Mouse (Mus musculus) olfactory bulb, adult 2 months (tissue): ENCODE measurements around the gene Jakmip3. TPM values are rescaled to one million over a fixed set of nuclear protein-coding genes. Genes with fewer than 3 reads are reported as not detected.

Experiments used
- H3K27ac ChIP-seq: fragments of 200-500 bp; 2 replicates; pipeline ENCODE4 v1.5.1; 2012; ENCODE audit warnings: low read depth, low read length; ENCODE audit not compliant: insufficient read depth
- H3K4me1 ChIP-seq: fragments of 200-500 bp; 2 replicates; pipeline ENCODE4 v1.6.1; 2012; ENCODE audit warnings: low read length; ENCODE audit not compliant: control insufficient read depth, insufficient read depth
- H3K4me3 ChIP-seq: fragments of 200-500 bp; 2 replicates; pipeline ENCODE4 v1.5.1; 2012; ENCODE audit warnings: mild to moderate bottlenecking, low read depth, low read length, moderate library complexity; ENCODE audit not compliant: insufficient read depth
- CTCF ChIP-seq: fragments of 200-500 bp; IDR thresholded peaks from 2 replicates; pipeline ENCODE4 v1.5.1; 2012; ENCODE audit warnings: low read depth, mild to moderate bottlenecking, low read length, moderate library complexity; ENCODE audit not compliant: insufficient read depth
- POLR2A ChIP-seq: fragments of 200-500 bp; IDR thresholded peaks from 2 replicates; pipeline ENCODE4 v1.6.1; 2012; ENCODE audit warnings: mild to moderate bottlenecking, low read depth, low read length, moderate library complexity; ENCODE audit not compliant: insufficient read depth
- WGBS: fragments of 180-500 bp; shearing (Covaris S2); methylation state at CpG from one replicate; pipeline ENCODE4 v1.1.7; 2018; 5-methylcytosine and 5-hydroxymethylcytosine counted together
- polyA plus RNA-seq: library from polyadenylated mRNA; stranded (reverse); fragments of >200 nt; gene quantifications from 2 replicates; pipeline ENCODE4 v1.2.4, GENCODE M21; 2012; ENCODE audit warnings: low replicate concordance; ENCODE audit not compliant: missing spikeins, insufficient read depth, insufficient read length

Gene Jakmip3
- polyA plus RNA-seq, 1 experiment, result not detected

DNA sequence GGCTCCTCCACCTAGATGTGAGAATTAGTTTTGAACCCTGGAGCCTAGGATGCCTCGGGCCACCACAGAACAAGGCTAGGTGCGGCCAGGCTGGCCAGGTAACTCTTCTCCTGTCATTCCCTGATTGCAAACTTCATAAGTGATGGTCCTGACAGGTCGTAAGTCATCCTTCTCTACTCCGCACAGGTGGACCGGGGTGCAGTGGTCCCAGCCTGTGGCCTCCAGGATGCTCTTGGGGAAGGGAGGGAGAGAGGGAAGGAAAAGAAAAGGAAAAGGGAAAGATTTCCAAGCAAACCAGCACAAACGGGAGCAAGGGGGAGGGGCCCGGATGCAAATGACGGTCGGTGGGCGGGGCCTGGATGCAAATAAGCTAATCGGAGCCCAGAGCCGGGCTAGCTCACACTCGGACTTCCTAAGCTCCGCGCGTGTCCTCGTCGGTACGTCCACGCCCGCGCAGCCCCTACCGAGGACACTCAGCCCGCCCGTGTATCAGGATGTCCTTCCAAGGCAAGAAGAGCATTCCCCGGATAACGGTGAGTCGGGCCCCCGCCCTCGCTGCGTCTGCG lies 145.2 kb downstream of the Jakmip3 start, which contains the start of gene Dpysl4:
TSS of gene Dpysl4 (plus strand) at position 373 of the 566 bp plus-strand sequence.
- Histone ChIP-seq H3K4me1 (peaks cover 17% of the 10 kb centered on the region), H3K4me3 (peak within 1 kb of the TSS; percentile 73), H3K27ac (peak within 1 kb of the TSS; percentile 35; the same call in 1 of the 2 replicates)
- 7% methylated on average over 32 of the region's 32 CpGs for WGBS
- TF ChIP-seq POLR2A (peak; percentile 45; the same call in 1 of the 2 replicates), CTCF (no peak)

DNA sequence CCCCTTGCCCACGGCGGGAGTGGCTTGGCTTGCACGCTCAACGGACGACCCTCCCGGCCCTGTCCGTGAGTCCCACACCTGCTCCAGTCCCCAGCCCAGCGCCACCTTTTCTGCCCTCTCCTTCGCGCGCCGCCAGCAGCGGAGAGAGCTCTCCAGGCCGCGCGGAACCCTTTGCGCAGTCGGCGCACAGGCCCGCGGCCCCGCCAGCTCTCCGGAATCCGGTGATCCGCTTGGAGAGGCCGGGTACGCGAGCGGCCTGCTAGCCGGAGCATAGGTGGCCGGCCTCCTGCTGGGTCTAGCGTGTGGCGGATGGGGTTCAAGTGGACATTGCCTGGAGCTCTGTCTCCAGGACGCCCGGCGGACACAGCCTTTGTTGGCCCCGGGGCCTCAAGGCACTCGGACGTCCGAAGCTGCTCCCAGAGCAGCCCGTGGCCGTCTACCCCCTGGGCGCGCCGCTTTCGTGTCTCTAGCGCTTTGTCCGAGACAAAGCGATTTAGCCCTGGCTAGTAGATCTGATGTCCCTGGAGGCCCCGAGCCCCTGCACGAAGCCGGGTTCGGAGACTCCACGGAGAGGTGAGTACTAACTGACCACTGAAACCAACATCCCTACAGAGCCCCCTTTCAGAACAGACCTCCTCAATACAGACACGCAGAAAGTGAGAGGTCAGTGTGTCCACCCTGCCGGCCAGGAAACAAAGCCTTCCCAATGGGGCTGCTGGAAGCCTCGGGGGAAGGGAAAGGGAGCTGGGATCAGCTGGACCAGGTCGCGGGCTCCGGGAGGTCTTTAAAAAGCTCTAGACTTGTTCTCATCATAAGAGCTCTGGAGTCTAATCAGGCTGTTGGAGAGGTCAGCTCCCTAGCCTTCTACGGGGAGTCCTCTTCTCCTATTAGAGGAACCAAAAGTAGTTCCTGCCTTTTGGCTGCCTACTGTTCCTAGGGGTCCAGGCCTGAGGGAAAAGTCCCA lies 145.9 kb downstream of the Jakmip3 start:
- TF ChIP-seq POLR2A, result no peak
- no peak for TF ChIP-seq CTCF
- Histone ChIP-seq H3K27ac (peak overlapping the region; percentile 35; the same call in 1 of the 2 replicates), H3K4me3 (peak overlapping the region; percentile 73), H3K4me1 (peaks cover 17% of the 10 kb centered on the region)
- WGBS, result 2% methylated on average over 61 of the region's 61 CpGs

DNA sequence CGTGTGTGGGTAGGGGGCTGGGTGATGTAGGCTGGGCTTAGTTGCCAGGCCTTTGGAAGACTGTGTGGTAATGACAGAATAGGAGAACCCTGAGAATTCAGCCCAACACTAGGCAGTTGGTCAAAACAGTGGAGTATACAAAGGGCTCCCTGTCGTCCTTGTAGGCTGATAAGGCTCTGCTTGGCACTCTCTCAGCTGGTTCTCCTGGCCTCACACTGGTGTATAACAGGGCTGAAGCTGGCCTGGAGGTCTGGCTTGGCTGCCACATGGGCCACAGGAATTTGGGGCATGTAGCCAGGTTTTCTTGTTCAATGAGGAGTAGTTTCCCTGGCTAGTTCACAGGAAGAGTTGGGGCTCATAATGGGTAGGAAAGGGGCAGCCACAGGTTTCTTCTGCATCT lies 147.3 kb downstream of the Jakmip3 start:
- Histone ChIP-seq H3K4me3 (no peak overlapping the region), H3K4me1 (peaks cover 17% of the 10 kb centered on the region), H3K27ac (no peak overlapping the region)
- TF ChIP-seq POLR2A (no peak), CTCF (no peak)
- 45% methylated on average over 2 of the region's 2 CpGs for WGBS

DNA sequence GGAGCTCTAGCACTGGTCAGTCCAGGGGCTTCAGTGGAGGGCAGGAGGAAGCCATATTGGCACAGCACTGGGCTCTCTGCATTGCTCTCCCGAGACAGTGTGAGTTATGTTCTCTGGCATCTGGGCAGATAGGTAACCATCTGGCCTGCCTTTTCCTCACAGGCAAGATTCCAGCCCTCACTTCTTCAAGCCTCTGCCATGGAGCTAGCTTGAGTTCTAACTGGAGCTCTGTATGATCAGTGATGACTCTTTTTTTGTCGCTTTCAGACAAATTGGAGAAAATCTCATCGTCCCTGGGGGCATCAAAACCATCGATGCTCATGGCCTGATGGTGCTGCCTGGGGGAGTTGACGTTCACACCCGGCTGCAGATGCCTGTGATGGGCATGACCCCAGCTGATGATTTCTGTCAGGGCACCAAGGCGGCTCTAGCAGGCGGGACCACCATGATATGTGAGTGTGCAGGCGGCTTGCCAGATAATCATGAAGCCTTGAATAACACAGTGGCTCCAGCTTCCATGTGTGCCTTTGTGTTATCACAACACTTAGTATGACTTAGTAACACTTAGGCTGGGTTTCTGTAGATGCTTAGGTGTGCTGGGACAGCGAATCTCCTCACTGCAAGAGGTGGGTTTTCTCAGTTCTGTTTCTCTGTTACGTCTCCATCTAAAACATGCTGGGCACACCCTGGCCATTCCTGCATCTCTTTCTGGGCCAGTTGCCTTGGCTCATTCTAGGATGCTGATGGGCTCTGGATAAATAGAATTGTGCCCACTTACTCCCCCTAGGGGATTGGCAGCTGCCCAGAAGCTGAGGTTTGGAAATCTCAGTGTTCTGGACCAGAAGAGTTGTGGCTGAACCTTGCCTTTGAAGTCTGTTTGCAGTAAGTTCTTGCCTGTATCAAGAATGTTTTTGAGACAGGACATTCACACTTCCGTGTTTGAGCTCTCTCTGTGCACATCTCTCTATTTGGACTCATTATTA lies 149.7 kb downstream of the Jakmip3 start:
- TF ChIP-seq CTCF (no peak), POLR2A (no peak)
- Histone ChIP-seq H3K4me3 (no peak overlapping the region), H3K4me1 (peaks cover 17% of the 10 kb centered on the region), H3K27ac (no peak overlapping the region)
- 63% methylated on average over 12 of the region's 12 CpGs for WGBS

DNA sequence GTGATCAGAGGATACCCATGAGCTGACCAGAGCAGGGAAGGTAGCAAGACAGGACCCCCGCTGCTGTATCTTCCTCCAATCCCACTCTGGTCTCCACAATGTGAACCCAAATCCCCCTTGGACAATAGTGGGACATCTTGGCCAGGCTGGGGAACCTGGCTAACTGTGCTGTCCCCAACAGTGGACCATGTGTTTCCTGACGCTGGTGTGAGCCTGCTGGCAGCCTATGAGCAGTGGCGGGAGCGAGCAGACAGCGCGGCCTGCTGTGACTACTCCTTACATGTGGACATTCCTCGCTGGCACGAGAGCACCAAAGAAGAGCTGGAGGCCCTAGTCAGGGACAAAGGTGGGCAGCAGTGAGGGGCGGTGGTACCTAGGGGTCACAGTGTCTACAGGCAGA lies 151.2 kb downstream of the Jakmip3 start:
- H3K27ac ChIP-seq, result no peak overlapping the region
- peaks cover 10% of the 10 kb centered on the region for H3K4me1 ChIP-seq
- WGBS, result 89% methylated on average over 9 of the region's 9 CpGs
- H3K4me3 ChIP-seq, result no peak overlapping the region
- TF ChIP-seq CTCF (no peak), POLR2A (no peak)

DNA sequence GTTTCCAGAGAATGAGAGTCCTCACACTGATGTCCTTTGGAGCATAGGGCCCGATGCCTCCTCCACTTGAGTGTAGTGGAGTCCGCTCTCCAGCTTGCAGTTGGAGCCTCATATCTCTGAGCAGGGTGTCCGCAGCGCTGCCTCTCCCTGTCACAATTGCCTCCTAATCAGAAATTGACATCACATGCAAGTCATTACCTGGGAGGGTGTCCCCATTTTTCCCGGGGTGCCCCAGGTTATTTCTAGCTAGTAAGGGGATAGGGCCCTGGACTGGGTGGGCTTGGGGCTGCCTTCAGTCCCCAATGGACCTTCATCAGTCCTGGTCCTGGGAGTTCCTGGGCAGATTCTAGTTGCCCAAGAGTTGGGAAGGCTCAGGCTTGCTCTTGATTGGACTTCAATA lies 152.1 kb downstream of the Jakmip3 start:
- H3K4me1 ChIP-seq, result peaks cover 3% of the 10 kb centered on the region
- no peak overlapping the region for H3K4me3 ChIP-seq
- 96% methylated on average over 5 of the region's 5 CpGs for WGBS
- H3K27ac ChIP-seq, result no peak overlapping the region
- TF ChIP-seq CTCF (no peak), POLR2A (no peak)

DNA sequence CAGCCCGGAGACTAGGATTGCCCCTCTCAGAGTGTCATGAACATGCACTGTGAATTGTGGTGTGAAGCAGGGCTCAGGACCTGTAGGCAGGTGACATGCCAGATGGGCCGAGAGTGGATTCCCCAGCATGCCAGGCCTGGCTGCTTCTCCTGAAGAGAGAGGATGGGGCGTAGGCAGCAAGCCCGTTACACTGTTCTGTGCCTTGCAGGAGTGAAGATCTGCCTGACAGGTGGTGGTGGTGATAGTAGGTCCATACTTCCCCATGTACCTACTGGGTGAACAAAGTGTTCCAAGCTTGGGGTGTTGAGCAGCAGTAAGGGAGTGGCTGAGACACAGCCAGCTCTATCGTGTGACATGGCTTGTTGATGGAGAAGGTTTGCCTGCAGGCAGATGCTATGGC lies 152.6 kb downstream of the Jakmip3 start:
- Histone ChIP-seq H3K4me3 (no peak overlapping the region), H3K4me1 (no peaks in the 10 kb centered on the region), H3K27ac (no peak overlapping the region)
- no peak for TF ChIP-seq CTCF
- no peak for TF ChIP-seq POLR2A
- WGBS, result 90% methylated on average over 5 of the region's 5 CpGs

DNA sequence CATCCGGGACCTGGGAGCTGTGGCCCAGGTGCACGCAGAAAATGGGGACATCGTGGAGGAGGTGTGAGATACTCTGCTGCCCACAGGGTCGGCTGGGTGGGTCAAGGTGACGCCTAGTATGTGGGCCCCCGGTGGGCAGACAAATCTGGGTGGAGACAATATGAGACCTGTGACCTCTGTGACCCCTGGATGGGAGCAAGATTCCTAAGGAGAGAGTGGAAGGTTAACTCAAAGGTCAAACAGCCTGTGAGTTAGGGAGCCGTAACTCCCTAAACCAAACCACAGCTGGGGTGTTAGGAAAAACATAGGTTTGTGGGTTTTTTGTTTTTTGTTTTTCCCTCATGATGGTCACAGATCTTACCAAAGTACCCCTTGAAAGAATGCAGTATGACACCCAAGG lies 153.3 kb downstream of the Jakmip3 start:
- H3K4me3 ChIP-seq, result no peak overlapping the region
- WGBS, result 91% methylated on average over 7 of the region's 7 CpGs
- no peak for TF ChIP-seq POLR2A
- no peak for TF ChIP-seq CTCF
- H3K27ac ChIP-seq, result no peak overlapping the region
- no peaks in the 10 kb centered on the region for H3K4me1 ChIP-seq
